Mouse (Mus musculus) gastrocnemius, adult 2 months (tissue): ENCODE measurements around the gene Tcaim. TPM values are rescaled to one million over a fixed set of nuclear protein-coding genes. Genes with fewer than 3 reads are reported as not detected.

Source experiments
- DNase-seq: peaks from one replicate; pipeline ENCODE4 v3.0.0; 2022
- H3K27ac ChIP-seq: fragments of 200-600 bp; 2 replicates; pipeline ENCODE4 v1.8.1; 2022; ENCODE audit warnings: mild to moderate bottlenecking
- H3K4me3 ChIP-seq: fragments of 200-600 bp; 2 replicates; pipeline ENCODE4 v1.8.1; 2022; ENCODE audit warnings: mild to moderate bottlenecking, moderate library complexity
- CTCF ChIP-seq: fragments of 200-600 bp; IDR thresholded peaks from 2 replicates; pipeline ENCODE4 v1.8.1; 2022; ENCODE audit warnings: antibody characterized with exemption, mild to moderate bottlenecking, moderate library complexity
- intact Hi-C: fragments of 180-260 bp; cut with DNase I; formaldehyde crosslinking; loops from one replicate; pipeline ENCODE4 v1.15.1; 2025
- long read RNA-seq, 2 experiments: library from polyadenylated mRNA; stranded (forward); transcript quantifications; one replicate each; pipeline ENCODE4 v2.0.0; 2021
- total RNA-seq, 2 experiments: library from RNA; stranded (reverse); gene quantifications; 2 replicates each; pipeline ENCODE4 v1.2.3; 2021

Tcaim gene
- total RNA-seq: 10 to 100 TPM; 20.8 to 31.7 TPM
- long read RNA-seq, experiment 1, transcript Tcaim-201 (11 exons, 3,049 nt): major isoform, 26 of 38 reads
- long read RNA-seq, experiment 1, partial matches to known transcripts: 2 of 38 reads
- long read RNA-seq, experiment 1, other reads (novel, unspliced or antisense): 10 of 38 reads
- long read RNA-seq, experiment 2, transcript Tcaim-201 (11 exons, 3,049 nt): major isoform, 26 of 33 reads
- long read RNA-seq, experiment 2, partial matches to known transcripts: 0 of 33 reads
- long read RNA-seq, experiment 2, other reads (novel, unspliced or antisense): 6 of 33 reads

DNA sequence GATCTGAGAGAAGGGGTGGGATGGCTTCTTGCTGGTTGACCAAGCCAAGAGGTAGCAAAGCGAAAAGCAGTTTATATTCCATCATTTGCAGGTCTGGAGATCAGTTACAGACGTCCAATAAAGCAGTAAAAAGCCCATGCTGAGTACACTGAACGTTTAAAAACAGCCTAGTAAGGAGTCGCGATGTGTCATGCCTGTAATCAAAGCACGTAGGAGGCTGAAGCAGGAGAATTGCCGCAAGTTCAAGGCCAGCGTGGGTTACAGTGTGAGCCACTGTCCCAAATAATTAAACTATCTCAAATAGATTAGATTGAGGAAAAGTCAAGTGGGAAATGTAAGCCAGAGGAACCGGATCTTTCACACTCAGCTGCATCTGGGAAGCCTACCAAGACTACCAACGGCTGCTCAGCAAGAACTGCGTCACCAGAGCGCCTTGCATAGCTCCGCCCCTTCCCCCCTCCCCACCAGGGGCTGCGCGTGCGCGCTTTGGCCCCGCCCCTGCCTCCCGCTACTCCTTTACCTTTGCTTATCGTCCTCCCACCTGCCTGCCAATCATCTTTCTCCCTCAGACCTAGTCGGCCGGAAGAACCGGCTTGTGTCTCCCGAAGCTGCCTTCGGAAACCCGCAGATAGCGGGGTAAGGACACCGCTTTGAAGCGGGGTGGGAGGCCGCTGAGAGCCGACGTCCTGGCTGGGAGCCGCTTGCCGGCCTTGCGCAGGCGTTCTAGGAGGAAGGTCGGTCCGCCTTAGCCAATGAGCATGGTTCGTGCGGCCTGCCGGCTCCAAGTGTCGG lies at the start of gene Tcaim:
Gene Tcaim, plus strand, starts transcription at position 487 of the 792 bp plus-strand sequence.
- Histone ChIP-seq H3K4me3 (peak within 1 kb of the TSS; percentile 88), H3K27ac (peak within 1 kb of the TSS; percentile 96)
- TF ChIP-seq CTCF: no peak
- peak; percentile 95 for DNase-seq
- intact Hi-C loops: no loop called here

DNA sequence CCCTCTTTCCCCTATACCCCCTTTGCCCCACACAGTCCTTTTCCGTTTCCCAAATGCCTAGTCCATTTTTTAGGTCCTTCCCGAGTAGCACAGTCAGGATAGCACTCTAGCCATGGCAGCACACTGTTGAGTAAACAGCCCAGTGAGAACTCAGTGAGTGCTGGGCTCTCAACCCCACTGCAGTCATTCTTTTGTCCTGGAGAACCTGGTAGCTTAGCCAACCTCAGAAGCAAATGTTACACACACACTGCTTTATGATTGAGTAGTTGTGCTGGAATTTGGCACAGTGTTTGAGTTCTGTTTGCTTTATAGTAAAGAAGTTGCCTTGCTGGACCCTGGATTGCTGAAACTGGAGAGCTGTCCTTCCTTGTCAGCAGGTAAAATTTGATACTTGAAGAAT lies 47.7 kb upstream of the Tcaim start:
- intact Hi-C loops: no loop called here

DNA sequence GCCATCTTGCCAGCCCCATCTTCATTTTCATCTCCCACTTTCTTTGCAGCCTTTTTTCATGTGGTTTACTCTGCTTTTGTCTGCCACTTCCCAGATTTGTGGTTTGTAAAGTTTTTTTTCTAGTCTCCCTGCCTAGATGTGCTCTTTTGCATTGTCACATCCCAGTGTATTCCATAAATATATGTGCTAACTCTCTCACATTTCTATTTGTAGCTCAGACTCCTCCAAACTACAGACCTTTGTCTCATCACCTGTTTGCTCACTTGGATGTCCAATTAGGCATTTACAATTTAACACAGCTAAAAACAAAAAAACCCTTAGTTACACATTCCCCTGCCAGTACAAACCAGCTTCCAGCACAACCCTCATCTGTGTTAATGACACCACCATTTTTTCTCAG lies 45.2 kb upstream of the Tcaim start:
- Histone ChIP-seq H3K4me3 (no peak overlapping the region), H3K27ac (no peak overlapping the region)
- DNase-seq: no peak
- no peak for TF ChIP-seq CTCF
- intact Hi-C loops: no loop called here

More for the DNA sequence above, 47.7 kb upstream of the Tcaim start:
- Histone ChIP-seq H3K4me3 (no peak overlapping the region), H3K27ac (no peak overlapping the region)
- DNase-seq: no peak
- no peak for TF ChIP-seq CTCF

DNA sequence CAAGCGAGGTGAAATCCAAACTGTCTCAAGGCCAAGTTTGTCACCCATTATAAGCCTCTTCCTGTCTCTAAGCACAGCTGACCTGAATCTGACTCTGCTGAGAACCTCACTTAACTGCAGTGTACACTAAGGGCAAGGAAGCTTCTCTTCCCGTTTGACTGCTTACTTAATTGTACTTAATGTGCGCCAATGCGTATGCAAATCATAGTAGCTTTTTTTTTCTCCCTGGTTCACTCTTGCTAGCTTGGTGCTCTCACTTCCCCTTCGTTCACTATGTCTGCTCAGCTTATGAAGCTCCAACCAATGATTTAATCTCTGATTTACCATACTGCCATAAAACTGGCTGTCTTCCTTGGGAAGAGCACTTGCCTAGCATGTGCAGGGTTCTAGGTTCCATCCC lies 20.1 kb upstream of the Tcaim start:
- Histone ChIP-seq H3K27ac (no peak overlapping the region), H3K4me3 (no peak overlapping the region)
- no peak for TF ChIP-seq CTCF
- intact Hi-C loops: no loop called here
- no peak for DNase-seq

DNA sequence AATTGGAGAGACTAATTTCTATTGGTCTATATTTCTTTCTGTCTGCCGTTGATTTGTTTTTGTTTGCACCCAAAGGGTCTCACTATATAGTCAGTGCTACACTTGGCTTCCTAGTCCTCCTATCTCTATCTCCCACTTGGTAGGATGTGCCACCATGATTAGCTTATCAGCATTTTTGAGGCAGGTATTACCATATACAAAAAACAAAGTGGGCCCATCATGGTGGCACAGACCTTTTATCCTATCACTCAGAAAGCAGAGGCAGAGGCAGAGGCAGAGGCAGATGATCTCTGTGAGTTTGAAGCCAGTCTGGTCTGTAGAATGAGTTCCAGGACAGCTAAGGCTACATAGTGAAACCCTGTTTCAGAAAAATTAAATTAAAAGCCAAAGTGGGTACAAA lies 18.8 kb upstream of the Tcaim start:
- DNase-seq: no peak
- H3K4me3 ChIP-seq: no peak overlapping the region
- H3K27ac ChIP-seq: no peak overlapping the region
- TF ChIP-seq CTCF: no peak
- intact Hi-C loops: no loop called here

DNA sequence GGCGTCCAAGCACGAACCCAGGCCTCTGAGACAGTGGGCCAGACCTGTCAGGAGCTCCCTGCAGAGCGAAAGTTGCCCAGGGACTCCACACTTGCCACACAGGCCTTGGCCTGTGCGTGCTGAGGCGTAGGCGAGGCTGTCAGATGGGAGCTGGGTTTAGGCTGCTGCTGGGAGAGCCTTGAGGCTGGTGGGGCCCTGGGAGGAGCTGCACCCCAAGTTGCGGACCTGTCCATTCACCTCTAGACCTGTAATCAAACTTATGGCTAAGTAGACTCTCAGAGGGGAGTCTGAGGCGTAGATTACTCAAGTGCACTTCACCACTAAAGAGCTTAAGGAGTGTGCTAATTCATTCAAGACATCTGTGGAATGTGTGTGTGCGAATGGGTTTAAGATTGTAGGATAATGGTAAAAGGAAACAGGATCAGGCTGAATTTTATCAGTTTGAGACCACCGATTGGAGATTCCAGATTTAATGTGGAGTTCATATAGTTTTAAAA lies 554 bp downstream of the Tcaim start:
- Histone ChIP-seq H3K4me3 (peak overlapping the region; percentile 88), H3K27ac (peak overlapping the region; percentile 96)
- DNase-seq: no peak
- intact Hi-C loops: no loop called here
- TF ChIP-seq CTCF: no peak

DNA sequence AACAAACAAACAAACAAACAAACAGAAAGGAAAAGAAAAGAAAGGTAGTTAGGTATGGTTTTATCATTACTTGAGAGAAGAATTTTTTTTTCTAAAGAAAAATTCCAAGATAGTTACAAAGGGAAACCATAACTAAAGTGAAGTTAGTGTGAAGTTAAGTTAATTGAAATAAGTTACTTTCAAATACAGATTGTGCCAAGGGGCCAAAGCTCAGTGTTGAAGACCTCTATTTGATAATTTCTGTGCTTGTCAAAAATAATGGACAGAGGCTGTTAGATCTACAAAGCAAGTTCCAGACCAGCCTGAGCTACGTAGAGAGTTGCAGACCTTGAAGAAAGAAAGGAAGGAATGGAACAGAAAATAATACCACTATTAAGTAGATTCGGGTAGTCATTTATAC lies 1.8 kb downstream of the Tcaim start:
- intact Hi-C loops: no loop called here
- TF ChIP-seq CTCF: no peak
- Histone ChIP-seq H3K4me3 (no peak overlapping the region), H3K27ac (peak overlapping the region; percentile 96)
- no peak for DNase-seq

DNA sequence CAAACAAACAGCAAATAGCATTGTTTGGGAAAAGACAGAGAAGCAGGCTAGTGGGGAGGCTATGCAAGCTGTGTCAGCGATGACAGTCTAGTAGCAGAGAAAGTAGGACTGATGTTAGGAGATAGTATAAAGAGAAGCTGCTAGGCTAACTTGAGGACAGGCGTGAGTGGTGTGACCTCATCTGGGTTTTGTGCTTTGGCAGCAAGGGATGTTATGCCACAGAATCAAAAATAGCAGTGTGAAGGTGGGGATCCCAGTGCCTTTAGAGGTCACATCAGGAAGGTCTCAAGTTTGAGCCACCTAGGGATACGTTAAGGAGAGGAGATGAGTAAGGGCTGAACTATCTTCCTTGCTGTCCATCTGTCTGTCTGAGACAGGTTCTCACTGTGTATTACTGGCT lies 4.9 kb downstream of the Tcaim start:
- peak; percentile 50 for DNase-seq
- no peak for TF ChIP-seq CTCF
- Histone ChIP-seq H3K27ac (peak overlapping the region; percentile 85), H3K4me3 (no peak overlapping the region)
- intact Hi-C loops: loop anchor here (5.0 kb wide), 1 partner anchor 52 kb away; no protein-coding TSS in a partner anchor

DNA sequence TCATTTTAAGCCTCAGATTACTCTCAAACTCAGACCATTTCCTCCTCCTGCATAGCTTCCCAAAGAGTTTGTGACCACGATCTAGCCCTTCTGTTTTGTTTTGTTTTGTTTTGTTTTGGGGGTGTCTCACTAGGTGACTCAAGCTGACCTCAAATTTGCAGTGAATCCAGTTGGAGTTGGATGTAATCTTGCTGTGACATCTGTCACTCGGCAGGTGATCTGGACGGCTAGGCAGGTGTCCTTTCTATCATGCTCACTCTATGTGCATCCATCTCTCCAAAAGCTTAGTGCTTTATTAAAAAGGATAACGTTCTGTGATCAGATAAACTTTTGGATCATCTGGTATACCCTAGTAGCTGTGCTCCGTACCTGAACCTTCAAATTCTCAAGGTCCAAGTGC lies 7.0 kb downstream of the Tcaim start:
- no peak overlapping the region for H3K4me3 ChIP-seq
- no peak for TF ChIP-seq CTCF
- intact Hi-C loops: loop anchor here (5.0 kb wide), 1 partner anchor 50 kb away; no protein-coding TSS in a partner anchor

DNA sequence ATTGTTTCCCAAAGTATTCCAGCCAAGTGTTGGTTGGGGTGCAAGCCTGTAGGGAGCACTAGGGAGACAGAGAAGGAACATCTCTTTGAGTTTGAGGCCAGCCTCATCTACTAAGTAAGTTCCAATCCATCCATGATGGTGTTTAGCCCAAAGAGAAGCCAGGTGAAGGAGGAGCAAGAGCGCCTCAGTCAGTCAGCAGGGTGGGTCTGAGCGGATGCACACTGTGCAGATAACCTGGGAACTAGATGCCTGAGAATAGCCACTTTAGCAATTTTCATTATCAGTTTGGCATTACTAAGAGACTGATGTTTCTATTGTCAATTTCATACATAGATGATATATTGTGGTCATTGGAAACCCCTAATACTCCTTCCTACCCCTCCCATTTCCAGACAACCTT lies 9.4 kb downstream of the Tcaim start:
- no peak for TF ChIP-seq CTCF
- H3K27ac ChIP-seq: no peak overlapping the region
- H3K4me3 ChIP-seq: no peak overlapping the region
- intact Hi-C loops: loop anchor here (5.0 kb wide), 1 partner anchor 48 kb away; no protein-coding TSS in a partner anchor
- DNase-seq: no peak

More for the DNA sequence above, 7.0 kb downstream of the Tcaim start:
- DNase-seq: no peak
- no peak overlapping the region for H3K27ac ChIP-seq

DNA sequence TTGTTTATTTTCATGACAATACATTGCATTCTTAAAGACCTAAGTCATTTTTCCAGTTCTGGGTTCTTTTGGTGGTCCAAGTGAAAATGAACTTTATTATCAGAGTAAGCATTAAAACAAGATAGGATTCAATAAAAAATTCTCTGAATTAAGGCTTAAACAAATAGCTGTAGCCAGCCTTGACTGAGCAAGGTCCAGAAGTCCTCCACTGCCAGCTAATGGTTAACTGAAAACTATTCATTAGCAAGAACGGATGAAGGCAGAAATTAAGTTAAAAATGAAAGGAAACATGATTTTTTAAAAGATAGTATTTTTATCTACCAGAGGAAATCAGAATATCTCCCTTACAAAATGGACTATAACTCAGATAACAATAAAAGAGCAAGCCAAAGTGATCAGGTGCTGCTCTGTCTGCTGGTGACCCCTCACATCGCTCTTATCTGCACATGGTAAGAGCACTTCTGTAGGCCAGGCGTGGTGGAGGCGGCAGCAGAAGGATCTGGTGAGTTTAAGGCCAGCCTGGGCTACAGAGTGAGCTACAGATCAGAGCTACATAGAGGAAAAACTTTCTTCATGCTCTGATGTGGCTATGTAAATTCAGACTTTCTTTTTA lies 10.0 kb downstream of the Tcaim start:
- TF ChIP-seq CTCF: no peak
- no peak for DNase-seq
- no peak overlapping the region for H3K27ac ChIP-seq
- no peak overlapping the region for H3K4me3 ChIP-seq
- intact Hi-C loops: no loop called here

DNA sequence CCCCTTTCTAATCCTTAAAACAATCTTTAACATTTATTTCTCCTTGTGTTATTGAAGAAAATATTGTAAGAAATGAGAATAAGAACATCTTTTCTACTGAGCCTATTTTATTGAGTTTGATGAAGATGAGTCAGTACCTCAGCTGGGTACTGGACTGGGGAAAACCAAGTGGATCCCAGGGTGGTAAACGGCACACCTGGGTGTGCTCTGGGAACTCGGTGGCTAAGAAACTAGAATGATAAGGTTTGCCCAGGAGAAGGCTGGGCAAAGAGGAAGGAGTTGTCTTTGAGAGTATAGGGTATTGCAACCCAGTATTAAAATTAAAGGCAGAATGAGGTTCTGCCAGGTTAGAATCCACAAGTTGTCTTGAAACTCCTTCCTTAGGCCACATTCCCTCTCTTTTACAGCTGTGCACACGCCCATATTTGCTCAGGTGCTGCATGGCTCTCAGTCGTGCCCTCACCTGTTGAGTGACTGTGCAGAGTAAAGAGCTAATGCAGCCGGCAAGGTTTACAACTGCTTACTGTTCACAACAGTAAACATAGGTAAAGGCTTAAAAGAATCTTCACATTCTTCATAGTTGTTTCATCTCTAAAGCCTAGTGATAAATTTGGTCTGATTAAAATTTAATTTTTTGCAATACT lies 18.2 kb downstream of the Tcaim start:
- Histone ChIP-seq H3K4me3 (no peak overlapping the region), H3K27ac (no peak overlapping the region)
- intact Hi-C loops: no loop called here
- no peak for TF ChIP-seq CTCF
- no peak for DNase-seq
